Mouse (Mus musculus): ENCODE measurements around the gene Htr2c.

GRCm38 (mm10) chrX:146936332-146936731, 26.0 kb upstream of the Htr2c start:
- no peak for TF ChIP-seq CTCF (IDR thresholded peaks at IDR 0.05; ENCODE audit: low read depth)
- TF ChIP-seq EP300 (optimal IDR thresholded peaks at IDR 0.05), result no peak

Data from stomach, postnatal 0 days (tissue).